Mouse (Mus musculus): ENCODE measurements around the gene Asprv1.

Asprv1 gene

DNA sequence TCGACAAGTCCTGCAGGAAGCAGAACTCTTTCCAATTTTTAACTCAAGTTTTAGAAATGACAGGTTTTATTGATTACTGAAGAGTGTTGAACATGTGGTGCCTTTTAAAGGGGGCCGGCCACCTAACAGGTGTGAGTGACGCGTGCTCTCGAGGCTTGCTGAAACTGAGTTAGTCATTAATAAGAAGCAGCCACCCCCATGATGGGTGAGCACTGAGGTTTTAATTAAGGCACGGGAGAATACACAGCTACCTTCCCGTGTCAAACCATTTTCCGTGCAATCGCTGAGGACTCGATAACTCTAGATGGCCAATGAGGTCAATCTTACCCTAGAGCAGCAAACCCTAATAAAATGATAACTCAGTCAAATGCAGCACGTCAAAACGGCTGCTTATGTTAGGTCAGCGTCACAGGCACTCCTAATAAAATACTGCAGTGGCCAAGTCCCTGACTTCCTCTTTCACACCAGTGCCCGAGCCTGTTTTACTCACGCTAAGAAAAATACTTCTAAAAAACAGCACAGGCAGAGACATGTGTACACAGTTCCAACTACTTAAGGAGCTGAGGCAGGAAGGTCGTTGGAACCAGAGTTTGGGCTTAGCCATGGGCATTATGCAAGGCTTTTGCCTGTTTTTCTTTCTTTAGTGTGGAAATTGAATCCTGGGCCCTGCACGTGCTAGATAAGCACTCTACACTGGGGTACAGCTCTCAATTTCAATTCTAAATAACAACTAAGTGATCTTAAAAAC is 37.8 kb downstream of the Asprv1 start:
- no peak for DNase-seq (ENCODE audit: inconsistent ontology term)

DNA sequence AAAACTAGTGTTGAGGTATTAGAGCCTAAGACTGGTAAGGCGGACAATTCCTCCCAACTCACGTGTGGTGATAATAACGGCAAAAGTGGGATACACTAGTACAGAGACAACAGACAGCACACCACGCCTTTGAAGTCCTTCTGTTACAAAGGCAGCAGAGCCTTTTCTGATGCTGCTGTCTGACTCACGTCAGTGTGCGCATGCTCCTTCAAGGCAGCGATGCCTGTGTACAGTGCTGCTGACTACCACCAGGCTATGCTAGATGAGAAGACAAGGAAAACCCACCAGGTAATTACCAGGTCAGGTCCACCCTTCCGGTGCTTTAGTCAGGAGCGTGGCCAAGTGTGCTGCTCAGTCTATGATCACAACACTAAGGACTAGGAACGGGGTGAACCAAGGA is 39.1 kb downstream of the Asprv1 start:
- no peak for DNase-seq (ENCODE audit: inconsistent ontology term)

DNA sequence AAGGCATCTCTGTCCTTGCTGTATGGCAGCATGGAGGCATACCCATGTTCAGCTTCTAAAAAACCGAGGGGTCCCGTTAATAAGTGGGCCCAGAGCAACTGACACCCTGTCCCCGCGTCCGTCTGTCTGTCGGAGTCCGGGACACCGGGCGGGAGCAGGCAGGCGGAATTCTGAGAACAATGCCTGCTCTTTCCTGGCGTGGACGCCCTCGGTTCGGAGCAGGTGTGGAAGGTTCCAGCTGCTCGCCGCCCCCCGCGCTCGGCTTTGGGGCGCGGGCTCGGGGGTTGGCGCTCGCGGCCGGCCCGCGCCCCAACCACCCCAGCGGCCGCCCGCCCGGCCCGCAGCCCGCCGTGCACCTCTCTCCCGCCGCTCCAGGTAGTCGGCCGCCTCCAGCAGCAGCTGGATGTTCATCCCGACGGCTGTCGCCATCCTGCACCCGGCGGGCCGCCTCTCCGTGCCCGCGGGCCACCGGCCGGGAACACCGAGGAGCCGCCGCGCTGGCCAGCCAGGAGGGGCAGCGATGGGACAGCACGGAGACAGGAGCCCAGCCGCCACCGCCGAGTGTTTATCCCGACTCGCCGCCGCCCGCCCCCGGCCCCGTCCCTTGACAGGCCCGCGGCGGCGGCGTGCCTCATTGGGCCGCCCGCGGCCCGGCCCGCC is 40.7 kb downstream of the Asprv1 start, which contains the start of gene Mxd1:
TSS of gene Mxd1 (minus strand) at position 582 of the 660 bp plus-strand sequence.
- no peak for DNase-seq (ENCODE audit: inconsistent ontology term)

DNA sequence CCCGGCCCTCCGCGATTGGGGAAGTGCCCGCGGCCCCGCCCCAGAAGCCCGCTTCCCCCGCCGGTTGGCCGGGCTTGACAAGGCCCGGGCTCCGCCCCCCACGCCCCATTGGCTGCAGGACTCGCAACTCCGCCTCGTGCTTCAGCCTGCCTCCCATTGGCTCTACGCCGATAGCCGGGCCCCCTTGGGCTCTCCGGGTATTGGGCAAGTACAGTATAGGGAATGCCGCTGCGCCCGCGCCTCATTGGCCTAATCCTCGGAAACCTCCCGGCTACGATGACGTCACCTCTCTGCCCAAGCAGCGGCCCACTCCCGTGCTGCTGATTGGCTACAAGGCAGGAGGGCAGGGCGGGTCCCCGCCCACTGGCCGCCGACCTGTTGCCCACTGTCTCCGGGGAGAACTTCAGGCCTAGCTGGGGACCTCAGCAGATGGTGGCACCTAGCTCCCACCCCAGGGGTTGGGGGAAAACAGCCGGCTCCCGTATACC is 41.3 kb downstream of the Asprv1 start:
- peak; percentile 100 for DNase-seq (ENCODE audit: inconsistent ontology term)

DNA sequence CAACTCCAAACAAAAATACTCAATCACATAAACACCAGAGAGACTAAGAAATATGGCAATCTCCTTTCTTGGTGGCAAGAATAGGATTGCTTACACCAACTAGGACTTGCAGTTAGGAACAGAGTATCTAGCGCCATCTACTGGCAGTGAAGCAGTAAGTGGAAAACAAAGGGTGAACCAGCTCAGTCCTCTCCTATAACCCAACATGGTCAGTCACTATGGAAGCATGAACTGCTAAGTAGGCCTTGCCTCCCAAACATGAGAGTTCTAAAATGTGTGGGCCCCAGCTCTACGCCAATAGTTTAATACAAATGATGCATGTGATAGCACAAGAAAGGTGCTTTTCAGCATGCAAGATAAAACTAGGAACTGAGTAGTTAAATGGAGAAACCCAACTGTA is 42.9 kb downstream of the Asprv1 start:
- DNase-seq (ENCODE audit: inconsistent ontology term): peak; percentile 64

DNA sequence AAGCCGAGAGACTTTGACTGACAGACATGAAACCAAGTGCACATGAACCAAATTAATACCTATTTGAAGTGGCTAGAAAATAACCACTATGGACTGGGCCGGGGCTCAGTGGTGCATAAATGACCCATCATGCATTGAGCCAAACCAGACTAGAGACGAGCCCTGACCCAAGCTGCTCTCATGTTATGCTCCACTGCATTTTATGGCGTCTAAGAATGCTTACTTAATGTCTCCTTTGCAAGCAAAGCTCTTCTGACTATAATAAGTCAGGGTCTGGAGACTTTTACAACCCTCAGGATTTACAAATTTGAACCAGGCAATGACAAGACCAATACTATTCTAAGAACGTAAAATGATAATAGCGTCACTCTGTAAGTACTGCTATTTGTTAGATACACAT is 50.4 kb downstream of the Asprv1 start:
- no peak for DNase-seq (ENCODE audit: inconsistent ontology term)

Measured in Muller cell, postnatal 12 days (primary cell).